Mouse (Mus musculus) heart, embryonic 14.5 days (tissue): ENCODE measurements at regions not wholly inside any gene's neighbourhood (a gene's known extent, or its start where the extent isn't known, plus 50 kb on each side); places are given as distances from the start of the nearest gene placed in this dataset.
A peak's percentile ranks its signal among the peaks of the same experiment; 100 is the strongest.

Experiments
- ATAC-seq: fragments of 200-750 bp; cut with Nextera tagmentation; 2 replicates; pipeline ENCODE4 v1.8.0; 2017; ENCODE audit warnings: low read depth, moderate TSS enrichment; ENCODE audit not compliant: insufficient number of reproducible peaks, insufficient read depth, low FRiP score
- H3K27ac ChIP-seq, 2 experiments: fragments of 200-500 bp in 1 of 2; fragments of 300-500 bp in 1 of 2; sonication (generic) in 1 of 2; replicated peaks in 1 of 2; 2 replicates each; pipeline ENCODE4 v1.5.1; 2012 to 2014; ENCODE audit warnings: low read depth in 2 of 2, low read length in 2 of 2, control low read depth in 1 of 2, mild to moderate bottlenecking in 1 of 2, mixed read lengths in 1 of 2; ENCODE audit not compliant: control insufficient read depth in 1 of 2, insufficient read depth in 1 of 2
- H3K27me3 ChIP-seq: fragments of 300-500 bp; sonication (generic); 2 replicates; pipeline ENCODE4 v1.6.1; 2014; ENCODE audit warnings: mild to moderate bottlenecking, low read length, control low read depth; ENCODE audit not compliant: control insufficient read depth, insufficient read depth
- H3K36me3 ChIP-seq: fragments of 300-500 bp; sonication (generic); 2 replicates; pipeline ENCODE4 v1.6.1; 2014; ENCODE audit warnings: mild to moderate bottlenecking, control low read depth, low read length, mixed read lengths; ENCODE audit not compliant: control insufficient read depth, insufficient read depth
- H3K4me1 ChIP-seq, 2 experiments: fragments of 200-500 bp in 1 of 2; fragments of 300-500 bp in 1 of 2; sonication (generic) in 1 of 2; 2 replicates each; pipeline ENCODE4 v1.6.1; 2012 to 2014; ENCODE audit warnings: low read length in 2 of 2, control low read depth in 1 of 2, mixed read lengths in 1 of 2; ENCODE audit not compliant: control insufficient read depth in 2 of 2, insufficient read depth in 2 of 2
- H3K4me2 ChIP-seq: fragments of 300-500 bp; sonication (generic); 2 replicates; pipeline ENCODE4 v1.6.1; 2014; ENCODE audit warnings: mild to moderate bottlenecking, low read length
- H3K4me3 ChIP-seq, 2 experiments: fragments of 200-500 bp in 1 of 2; fragments of 300-500 bp in 1 of 2; sonication (generic) in 1 of 2; 2 replicates each; pipeline ENCODE4 v1.5.1; 2012 to 2014; ENCODE audit warnings: low read length in 2 of 2, mild to moderate bottlenecking in 2 of 2, control low read depth in 1 of 2, low read depth in 1 of 2, moderate library complexity in 1 of 2; ENCODE audit not compliant: control insufficient read depth in 1 of 2, insufficient read depth in 1 of 2
- H3K9ac ChIP-seq: fragments of 300-500 bp; sonication (generic); 2 replicates; pipeline ENCODE4 v1.6.1; 2014; ENCODE audit warnings: mild to moderate bottlenecking, low read length
- H3K9me3 ChIP-seq: fragments of 300-500 bp; sonication (generic); 2 replicates; pipeline ENCODE4 v1.6.1; 2016; ENCODE audit warnings: low read length, control low read depth; ENCODE audit not compliant: control insufficient read depth
- WGBS: fragments of 180-500 bp; shearing (Covaris S2); extraction: QIAGEN DNeasy Blood & Tissue Kit; methylation state at CpG from one replicate; pipeline ENCODE4 v1.1.7; 2014; 5-methylcytosine and 5-hydroxymethylcytosine counted together

- Histone ChIP-seq H3K36me3 (no peaks in the 10 kb centered on the region), H3K27me3 (no peaks in the 10 kb centered on the region), H3K4me2 (no peak overlapping the region), H3K4me1 (no peaks in the 10 kb centered on the region), H3K9ac (no peak overlapping the region), H3K4me3 (no peak overlapping the region), H3K9me3 (no peaks in the 10 kb centered on the region), H3K27ac (no peak overlapping the region)
- WGBS = 83% methylated on average over 4 of the region's 4 CpGs
- no peak for ATAC-seq
Observed at GRCm38 (mm10) chr16:93186554-93186953, 360.6 kb upstream of the Runx1 start.

DNA sequence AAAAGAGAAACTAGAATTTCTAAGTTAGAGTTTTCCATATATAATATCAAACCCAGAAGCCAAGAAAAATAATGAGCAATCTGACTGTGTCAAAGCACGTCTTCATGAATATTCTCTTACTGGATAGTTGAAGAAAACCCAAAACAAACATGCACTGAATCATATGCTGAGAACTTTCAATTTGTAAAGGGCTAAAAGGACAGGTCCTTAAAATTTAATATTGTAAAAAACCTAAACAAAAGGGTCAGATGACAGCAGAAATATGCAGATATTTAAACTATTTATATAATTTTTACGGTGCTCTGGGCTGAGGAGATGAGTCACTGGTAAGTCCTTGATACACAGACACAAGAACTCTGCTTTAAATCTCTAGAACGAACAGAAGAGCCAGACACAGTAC is 356.7 kb upstream of the Runx1 start:
- 66% methylated on average over 3 of the region's 3 CpGs for WGBS
- Histone ChIP-seq H3K4me1 (no peaks in the 10 kb centered on the region), H3K4me3 (no peak overlapping the region), H3K27me3 (no peaks in the 10 kb centered on the region), H3K9ac (no peak overlapping the region), H3K36me3 (no peaks in the 10 kb centered on the region), H3K4me2 (no peak overlapping the region), H3K9me3 (no peaks in the 10 kb centered on the region), H3K27ac (no peak overlapping the region)
- ATAC-seq = no peak

GRCm38 (mm10) chr16:93181497-93181896 is 355.5 kb upstream of the Runx1 start:
- Histone ChIP-seq H3K27ac (no peak overlapping the region), H3K4me3 (no peak overlapping the region), H3K4me2 (no peak overlapping the region), H3K9me3 (no peaks in the 10 kb centered on the region), H3K9ac (no peak overlapping the region), H3K27me3 (no peaks in the 10 kb centered on the region), H3K36me3 (no peaks in the 10 kb centered on the region), H3K4me1 (no peaks in the 10 kb centered on the region)
- no peak for ATAC-seq
- 92% methylated on average over 8 of the region's 8 CpGs for WGBS

DNA sequence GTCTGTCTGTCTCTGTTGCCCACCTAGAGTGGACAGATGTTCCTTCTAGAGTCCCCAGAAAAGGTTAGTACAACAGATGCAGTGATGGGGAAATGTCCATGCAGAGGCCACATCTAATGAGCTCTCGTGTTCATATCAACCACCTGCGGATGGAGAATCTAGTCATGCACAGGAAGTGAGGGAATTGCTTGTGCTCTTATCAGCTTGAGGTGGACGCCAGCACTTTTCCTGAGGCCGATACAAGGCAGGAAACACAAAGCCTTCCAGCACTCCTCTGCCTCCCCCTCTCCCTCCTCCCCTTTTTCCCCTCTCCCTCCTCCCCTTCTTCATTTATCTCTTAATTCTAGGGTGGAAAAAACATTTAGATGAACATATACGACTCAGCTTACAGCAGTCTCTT is 354.3 kb upstream of the Runx1 start:
- H3K9ac ChIP-seq = no peak overlapping the region
- H3K36me3 ChIP-seq = no peaks in the 10 kb centered on the region
- no peaks in the 10 kb centered on the region for H3K27me3 ChIP-seq
- no peaks in the 10 kb centered on the region for H3K4me1 ChIP-seq
- ATAC-seq = no peak
- H3K9me3 ChIP-seq = no peaks in the 10 kb centered on the region
- H3K4me3 ChIP-seq = no peak overlapping the region
- no peak overlapping the region for H3K27ac ChIP-seq
- 34% methylated on average over 5 of the region's 5 CpGs for WGBS
- no peak overlapping the region for H3K4me2 ChIP-seq

GRCm38 (mm10) chr16:93166667-93167066 is 340.7 kb upstream of the Runx1 start:
- 89% methylated on average over 3 of the region's 3 CpGs for WGBS
- H3K9ac ChIP-seq = no peak overlapping the region
- no peaks in the 10 kb centered on the region for H3K4me1 ChIP-seq
- H3K9me3 ChIP-seq = no peaks in the 10 kb centered on the region
- no peak overlapping the region for H3K4me3 ChIP-seq
- no peak overlapping the region for H3K4me2 ChIP-seq
- no peaks in the 10 kb centered on the region; the same call in 1 of the 2 replicates for H3K27me3 ChIP-seq
- no peaks in the 10 kb centered on the region for H3K36me3 ChIP-seq
- no peak overlapping the region for H3K27ac ChIP-seq
- ATAC-seq = no peak

GRCm38 (mm10) chr16:93158526-93159226 is 332.7 kb upstream of the Runx1 start:
- Histone ChIP-seq H3K4me2 (no peak overlapping the region), H3K4me1 (peaks cover 0 to under 1% of the 10 kb centered on the region in 2 experiments; a peak in 2 of 4 replicates), H3K4me3 (no peak overlapping the region), H3K27ac (no peak overlapping the region), H3K9ac (no peak overlapping the region), H3K27me3 (no peaks in the 10 kb centered on the region; the same call in 1 of the 2 replicates), H3K9me3 (no peaks in the 10 kb centered on the region), H3K36me3 (no peaks in the 10 kb centered on the region)
- WGBS = 80% methylated on average over 8 of the region's 8 CpGs
- ATAC-seq = no peak

- no peak overlapping the region for H3K27ac ChIP-seq
- ATAC-seq = no peak
- no peak overlapping the region for H3K9ac ChIP-seq
- no peak overlapping the region for H3K4me3 ChIP-seq
- peaks cover 7 to 12% of the 10 kb centered on the region in 2 experiments for H3K4me1 ChIP-seq
- peak overlapping the region; percentile 41; the same call in 1 of the 2 replicates for H3K4me2 ChIP-seq
- peaks cover 19% of the 10 kb centered on the region; the same call in 1 of the 2 replicates for H3K27me3 ChIP-seq
- no peaks in the 10 kb centered on the region for H3K36me3 ChIP-seq
- 65% methylated on average over 14 of the region's 14 CpGs for WGBS
- H3K9me3 ChIP-seq = no peaks in the 10 kb centered on the region
Observed at GRCm38 (mm10) chr16:93153545-93154329, 327.8 kb upstream of the Runx1 start.
